Mouse (Mus musculus): ENCODE results near the gene Gm1123. TPM values are rescaled to one million over a fixed set of nuclear protein-coding genes. Genes with fewer than 3 reads are reported as not detected.

The Gm1123 gene
- not detected in 2 replicates for polyA plus RNA-seq (2016; fragmentation: Nextera tagmentation; extraction: Ambion mirVana)

- Histone ChIP-seq H3K9me3 (no peaks in the 10 kb centered on the region), H3K27ac (no peak within 1 kb of the TSS), H3K4me3 (no peak within 1 kb of the TSS), H3K9ac (no peak within 1 kb of the TSS), H3K36me3 (no peaks in the 10 kb centered on the region), H3K27me3 (no peaks in the 10 kb centered on the region), H3K4me1 (no peaks in the 10 kb centered on the region), H3K4me2 (replicated peaks) (no peak within 1 kb of the TSS)
- no peak for ATAC-seq (ENCODE audit: insufficient number of reproducible peaks, insufficient read depth, low FRiP score, low TSS enrichment)
- 79% methylated on average over 12 of the region's 12 CpGs for WGBS
Observed at GRCm38 (mm10) chr9:99035575-99035974, at the start of gene Gm1123. Gene Gm1123, minus strand, starts transcription at chr9:99035715.

GRCm38 (mm10) chr9:99081718-99082117 lies 46.2 kb upstream of the Gm1123 start:
- H3K4me1 ChIP-seq: no peaks in the 10 kb centered on the region
- H3K4me2 ChIP-seq (replicated peaks): no peak overlapping the region
- H3K27me3 ChIP-seq: no peaks in the 10 kb centered on the region
- no peak overlapping the region for H3K4me3 ChIP-seq
- H3K36me3 ChIP-seq: no peaks in the 10 kb centered on the region
- no peaks in the 10 kb centered on the region for H3K9me3 ChIP-seq
- H3K9ac ChIP-seq: no peak overlapping the region
- ATAC-seq (ENCODE audit: insufficient number of reproducible peaks, insufficient read depth, low FRiP score, low TSS enrichment): no peak
- no peak overlapping the region for H3K27ac ChIP-seq
- 92% methylated on average over 5 of the region's 5 CpGs for WGBS

GRCm38 (mm10) chr9:99081308-99081707 lies 45.8 kb upstream of the Gm1123 start:
- H3K27me3 ChIP-seq: no peaks in the 10 kb centered on the region
- H3K27ac ChIP-seq: no peak overlapping the region
- no peak for ATAC-seq (ENCODE audit: insufficient number of reproducible peaks, insufficient read depth, low FRiP score, low TSS enrichment)
- H3K9me3 ChIP-seq: no peaks in the 10 kb centered on the region
- H3K4me2 ChIP-seq (replicated peaks): no peak overlapping the region
- H3K4me3 ChIP-seq: no peak overlapping the region
- H3K4me1 ChIP-seq: no peaks in the 10 kb centered on the region
- WGBS: 78% methylated on average over 3 of the region's 3 CpGs
- H3K9ac ChIP-seq: no peak overlapping the region
- no peaks in the 10 kb centered on the region for H3K36me3 ChIP-seq

- Histone ChIP-seq H3K4me3 (no peak overlapping the region), H3K27ac (no peak overlapping the region), H3K4me1 (no peaks in the 10 kb centered on the region), H3K9ac (no peak overlapping the region), H3K4me2 (replicated peaks) (no peak overlapping the region), H3K36me3 (no peaks in the 10 kb centered on the region), H3K27me3 (no peaks in the 10 kb centered on the region), H3K9me3 (no peaks in the 10 kb centered on the region)
- 98% methylated on average over 2 of the region's 2 CpGs for WGBS
- no peak for ATAC-seq (ENCODE audit: insufficient number of reproducible peaks, insufficient read depth, low FRiP score, low TSS enrichment)
Observed at GRCm38 (mm10) chr9:99080657-99081056, 45.1 kb upstream of the Gm1123 start.

- Histone ChIP-seq H3K36me3 (0 out of 2 replicates have a peak, but pooled peaks cover 3% of the 10 kb centered on the region), H3K4me2 (replicated peaks) (no peak overlapping the region), H3K4me1 (no peaks in the 10 kb centered on the region), H3K9me3 (no peaks in the 10 kb centered on the region), H3K4me3 (no peak overlapping the region), H3K27me3 (no peaks in the 10 kb centered on the region), H3K9ac (no peak overlapping the region), H3K27ac (no peak overlapping the region)
- no peak for ATAC-seq (ENCODE audit: insufficient number of reproducible peaks, insufficient read depth, low FRiP score, low TSS enrichment)
- WGBS: 82% methylated on average over 2 of the region's 2 CpGs
Observed at GRCm38 (mm10) chr9:99074462-99074861, 38.9 kb upstream of the Gm1123 start.

- Histone ChIP-seq H3K27me3 (no peaks in the 10 kb centered on the region), H3K9me3 (no peaks in the 10 kb centered on the region), H3K36me3 (0 out of 2 replicates have a peak, but pooled peaks cover 6% of the 10 kb centered on the region), H3K4me3 (no peak overlapping the region), H3K9ac (no peak overlapping the region), H3K27ac (no peak overlapping the region), H3K4me1 (no peaks in the 10 kb centered on the region), H3K4me2 (replicated peaks) (no peak overlapping the region)
- no peak for ATAC-seq (ENCODE audit: insufficient number of reproducible peaks, insufficient read depth, low FRiP score, low TSS enrichment)
- 50% methylated on average over 4 of the region's 4 CpGs for whole genome bisulfite sequencing
Observed at GRCm38 (mm10) chr9:99072538-99072937, 37.0 kb upstream of the Gm1123 start.

GRCm38 (mm10) chr9:99065311-99065710 lies 29.8 kb upstream of the Gm1123 start:
- H3K36me3 ChIP-seq: 0 out of 2 replicates have a peak, but pooled peaks cover 6% of the 10 kb centered on the region
- no peak overlapping the region for H3K27ac ChIP-seq
- no peaks in the 10 kb centered on the region for H3K27me3 ChIP-seq
- H3K4me2 ChIP-seq (replicated peaks): no peak overlapping the region
- no peaks in the 10 kb centered on the region for H3K4me1 ChIP-seq
- no peak overlapping the region for H3K4me3 ChIP-seq
- H3K9ac ChIP-seq: no peak overlapping the region
- 83% methylated on average over 5 of the region's 5 CpGs for WGBS
- ATAC-seq (ENCODE audit: insufficient number of reproducible peaks, insufficient read depth, low FRiP score, low TSS enrichment): no peak
- H3K9me3 ChIP-seq: no peaks in the 10 kb centered on the region

GRCm38 (mm10) chr9:99064216-99064615 lies 28.7 kb upstream of the Gm1123 start:
- Histone ChIP-seq H3K36me3 (0 out of 2 replicates have a peak, but pooled peaks cover under 1% of the 10 kb centered on the region), H3K4me2 (replicated peaks) (no peak overlapping the region), H3K4me1 (no peaks in the 10 kb centered on the region), H3K27ac (no peak overlapping the region), H3K9ac (no peak overlapping the region), H3K9me3 (no peaks in the 10 kb centered on the region), H3K27me3 (no peaks in the 10 kb centered on the region), H3K4me3 (no peak overlapping the region)
- no peak for ATAC-seq (ENCODE audit: insufficient number of reproducible peaks, insufficient read depth, low FRiP score, low TSS enrichment)
- WGBS: 52% methylated on average over 2 of the region's 2 CpGs

- WGBS: 40% methylated on average over 7 of the region's 7 CpGs
Observed at GRCm38 (mm10) chr9:99062544-99062943, 27.0 kb upstream of the Gm1123 start.

GRCm38 (mm10) chr9:99057751-99058150 lies 22.2 kb upstream of the Gm1123 start:
- no peak overlapping the region for H3K27ac ChIP-seq
- H3K9ac ChIP-seq: no peak overlapping the region
- H3K4me3 ChIP-seq: no peak overlapping the region
- no peaks in the 10 kb centered on the region for H3K36me3 ChIP-seq
- no peak overlapping the region for H3K4me2 ChIP-seq (replicated peaks)
- H3K27me3 ChIP-seq: no peaks in the 10 kb centered on the region
- WGBS: 84% methylated on average over 3 of the region's 3 CpGs
- no peaks in the 10 kb centered on the region for H3K4me1 ChIP-seq
- ATAC-seq (ENCODE audit: insufficient number of reproducible peaks, insufficient read depth, low FRiP score, low TSS enrichment): no peak
- no peaks in the 10 kb centered on the region for H3K9me3 ChIP-seq

More at GRCm38 (mm10) chr9:99062544-99062943, 27.0 kb upstream of the Gm1123 start:
- no peak overlapping the region for H3K9ac ChIP-seq
- no peaks in the 10 kb centered on the region for H3K36me3 ChIP-seq
- H3K4me3 ChIP-seq: no peak overlapping the region
- ATAC-seq (ENCODE audit: insufficient number of reproducible peaks, insufficient read depth, low FRiP score, low TSS enrichment): no peak
- H3K9me3 ChIP-seq: no peaks in the 10 kb centered on the region
- H3K27me3 ChIP-seq: no peaks in the 10 kb centered on the region
- H3K4me2 ChIP-seq (replicated peaks): no peak overlapping the region
- no peaks in the 10 kb centered on the region for H3K4me1 ChIP-seq
- H3K27ac ChIP-seq: no peak overlapping the region

GRCm38 (mm10) chr9:99049760-99050159 lies 14.2 kb upstream of the Gm1123 start:
- Histone ChIP-seq H3K36me3 (0 out of 2 replicates have a peak, but pooled peaks cover 4% of the 10 kb centered on the region), H3K4me1 (no peaks in the 10 kb centered on the region), H3K4me2 (replicated peaks) (no peak overlapping the region), H3K27ac (no peak overlapping the region), H3K27me3 (no peaks in the 10 kb centered on the region), H3K9me3 (no peaks in the 10 kb centered on the region), H3K4me3 (no peak overlapping the region), H3K9ac (no peak overlapping the region)
- WGBS: 63% methylated on average over 6 of the region's 6 CpGs
- no peak for ATAC-seq (ENCODE audit: insufficient number of reproducible peaks, insufficient read depth, low FRiP score, low TSS enrichment)

- no peak for ATAC-seq (ENCODE audit: insufficient number of reproducible peaks, insufficient read depth, low FRiP score, low TSS enrichment)
- H3K36me3 ChIP-seq: peaks cover 4% of the 10 kb centered on the region; the same call in 1 of the 2 replicates
- 92% methylated on average over 1 of the region's 1 CpGs for WGBS
Observed at GRCm38 (mm10) chr9:99048724-99049250, 13.3 kb upstream of the Gm1123 start.

More at GRCm38 (mm10) chr9:99048724-99049250, 13.3 kb upstream of the Gm1123 start:
- no peak overlapping the region for H3K9ac ChIP-seq
- no peaks in the 10 kb centered on the region for H3K9me3 ChIP-seq
- no peak overlapping the region for H3K4me2 ChIP-seq (replicated peaks)
- H3K27me3 ChIP-seq: no peaks in the 10 kb centered on the region
- H3K4me3 ChIP-seq: no peak overlapping the region
- no peaks in the 10 kb centered on the region for H3K4me1 ChIP-seq
- H3K27ac ChIP-seq: no peak overlapping the region
